Mouse (Mus musculus) WW6 (cell line): Measurements from ENCODE around the gene Pabpn1.
"Not testable (repeated sequence)": the region's sequence is repeated elsewhere in the genome, so short reads cannot be mapped to it uniquely, and the experiment has no call there.

ENCODE experiments used
- DNase-seq: peaks from one replicate; pipeline ENCODE4 v3.0.0-alpha.2; 2013; ENCODE audit warnings: low read depth, low spot score

The Pabpn1 gene

GRCm38 (mm10) chr14:54936831-54937160, 44.5 kb downstream of the Pabpn1 start:
- DNase-seq = no peak

- DNase-seq = no peak
Observed at GRCm38 (mm10) chr14:54937361-54938182, 45.3 kb downstream of the Pabpn1 start.

- no peak for DNase-seq
Observed at GRCm38 (mm10) chr14:54938431-54939219, 46.3 kb downstream of the Pabpn1 start.

GRCm38 (mm10) chr14:54939434-54940175, 47.3 kb downstream of the Pabpn1 start:
- no peak for DNase-seq

- DNase-seq = no peak
Observed at GRCm38 (mm10) chr14:54940176-54940530, 47.9 kb downstream of the Pabpn1 start.

- no peak for DNase-seq
Observed at GRCm38 (mm10) chr14:54941024-54941978, 49.0 kb downstream of the Pabpn1 start.

GRCm38 (mm10) chr14:54942479-54942878, 50.2 kb downstream of the Pabpn1 start:
- no peak for DNase-seq

- no peak for DNase-seq
Observed at GRCm38 (mm10) chr14:54943971-54944370, 51.7 kb downstream of the Pabpn1 start.

GRCm38 (mm10) chr14:54944939-54945338, 52.6 kb downstream of the Pabpn1 start:
- no peak for DNase-seq

- no peak for DNase-seq
Observed at GRCm38 (mm10) chr14:54945975-54946704, 53.8 kb downstream of the Pabpn1 start.

- DNase-seq = not testable (repeated sequence)
Observed at GRCm38 (mm10) chr14:54947008-54947407, 54.7 kb downstream of the Pabpn1 start.
